Mouse (Mus musculus) yolk sac, embryonic 10.5 days (tissue): ENCODE measurements around the gene Zfand3.

Source experiments
- DNase-seq: peaks from one replicate; pipeline ENCODE4 v3.0.0-alpha.2; 2017; ENCODE audit warnings: low spot score

Zfand3 gene

GRCm38 (mm10) chr17:30105369-30105768 lies 100.8 kb downstream of the Zfand3 start:
- no peak for DNase-seq

GRCm38 (mm10) chr17:30110678-30111077 lies 106.1 kb downstream of the Zfand3 start:
- DNase-seq = no peak

- DNase-seq = no peak
Observed at GRCm38 (mm10) chr17:30111556-30111955, 107.0 kb downstream of the Zfand3 start.

- no peak for DNase-seq
Observed at GRCm38 (mm10) chr17:30112080-30112479, 107.5 kb downstream of the Zfand3 start.

- DNase-seq = no peak
Observed at GRCm38 (mm10) chr17:30112555-30113305, 108.2 kb downstream of the Zfand3 start.

GRCm38 (mm10) chr17:30114761-30115160 lies 110.2 kb downstream of the Zfand3 start:
- DNase-seq = no peak

DNA sequence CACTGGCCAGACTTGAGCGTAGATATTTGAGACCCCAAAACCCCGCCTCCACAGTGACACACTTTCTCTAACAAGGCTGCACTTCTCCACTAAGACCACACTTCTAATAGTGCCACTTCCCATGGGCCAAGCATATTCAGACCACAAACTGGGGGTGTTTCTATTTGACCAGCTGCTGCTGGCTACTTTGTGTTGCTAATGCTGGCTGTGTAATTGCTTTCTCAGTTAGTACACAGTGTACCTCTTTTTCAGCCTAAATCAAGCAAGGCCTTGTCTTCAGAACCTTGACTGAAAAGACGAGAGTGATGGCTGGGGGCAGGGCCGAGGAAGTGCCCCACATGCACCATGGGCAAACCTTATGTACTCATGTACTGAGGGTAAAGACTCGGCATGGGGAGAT lies 111.7 kb downstream of the Zfand3 start:
- no peak for DNase-seq

GRCm38 (mm10) chr17:30118036-30118435 lies 113.5 kb downstream of the Zfand3 start:
- no peak for DNase-seq

- DNase-seq = no peak
Observed at GRCm38 (mm10) chr17:30122278-30122677, 117.7 kb downstream of the Zfand3 start.

DNA sequence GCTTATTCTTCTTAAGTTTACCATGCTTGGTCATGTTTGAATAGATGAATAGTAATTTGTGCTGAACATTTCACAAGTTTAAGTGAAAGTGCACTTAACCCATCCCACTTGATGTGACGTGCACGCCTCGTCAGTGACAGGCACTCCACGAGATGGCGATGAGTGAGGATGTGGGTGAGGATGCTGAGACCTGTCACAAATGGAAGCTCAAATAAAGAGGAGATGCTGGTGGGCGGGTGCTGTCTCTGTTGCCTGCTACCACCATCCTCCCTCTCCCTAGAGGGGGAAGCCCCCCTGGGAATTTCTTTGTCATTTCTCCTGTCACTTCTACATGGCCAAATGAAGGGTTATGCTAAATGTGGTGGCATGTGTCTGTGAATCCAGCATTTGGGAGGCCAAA lies 123.9 kb downstream of the Zfand3 start:
- no peak for DNase-seq

DNA sequence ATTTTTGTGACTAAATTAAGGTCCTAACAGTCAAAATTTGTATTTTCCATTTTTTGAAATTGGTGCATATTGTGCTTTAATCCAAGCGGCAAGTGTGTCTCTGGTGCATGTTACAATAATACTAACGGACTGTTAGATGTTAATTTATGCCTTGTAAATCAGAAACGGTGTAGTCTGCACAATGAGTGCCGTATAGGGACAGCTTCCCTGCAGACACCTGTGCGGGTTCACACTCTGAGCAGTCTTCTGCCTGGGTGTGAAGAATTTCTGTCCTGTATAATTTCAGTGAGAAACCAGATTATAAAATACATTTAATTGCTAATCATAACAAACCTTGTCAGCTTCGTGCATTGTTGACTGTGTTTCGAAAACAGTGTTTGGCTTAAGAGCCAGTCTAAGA lies 124.7 kb downstream of the Zfand3 start:
- DNase-seq = no peak

DNA sequence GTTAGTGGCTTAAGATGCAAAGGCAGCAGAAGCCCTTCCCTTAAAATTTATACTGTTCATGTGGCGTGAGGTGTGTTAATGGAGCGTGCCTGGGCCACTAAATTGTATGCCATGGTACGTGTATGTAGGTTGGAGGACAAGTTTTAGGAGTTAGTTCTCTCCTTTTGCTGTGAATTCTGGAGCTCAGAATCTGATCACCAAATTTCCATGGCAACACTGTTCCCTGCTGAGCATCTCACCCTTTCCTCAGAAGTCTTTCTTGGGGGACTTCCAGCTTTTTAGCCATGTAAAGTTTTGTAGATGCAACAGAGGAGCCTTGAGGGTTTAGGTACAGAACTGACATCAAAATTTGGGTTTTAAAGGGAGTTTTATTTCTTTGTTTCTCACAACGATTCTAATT lies 125.8 kb downstream of the Zfand3 start:
- no peak for DNase-seq

GRCm38 (mm10) chr17:30133641-30134040 lies 129.1 kb downstream of the Zfand3 start:
- no peak for DNase-seq

DNA sequence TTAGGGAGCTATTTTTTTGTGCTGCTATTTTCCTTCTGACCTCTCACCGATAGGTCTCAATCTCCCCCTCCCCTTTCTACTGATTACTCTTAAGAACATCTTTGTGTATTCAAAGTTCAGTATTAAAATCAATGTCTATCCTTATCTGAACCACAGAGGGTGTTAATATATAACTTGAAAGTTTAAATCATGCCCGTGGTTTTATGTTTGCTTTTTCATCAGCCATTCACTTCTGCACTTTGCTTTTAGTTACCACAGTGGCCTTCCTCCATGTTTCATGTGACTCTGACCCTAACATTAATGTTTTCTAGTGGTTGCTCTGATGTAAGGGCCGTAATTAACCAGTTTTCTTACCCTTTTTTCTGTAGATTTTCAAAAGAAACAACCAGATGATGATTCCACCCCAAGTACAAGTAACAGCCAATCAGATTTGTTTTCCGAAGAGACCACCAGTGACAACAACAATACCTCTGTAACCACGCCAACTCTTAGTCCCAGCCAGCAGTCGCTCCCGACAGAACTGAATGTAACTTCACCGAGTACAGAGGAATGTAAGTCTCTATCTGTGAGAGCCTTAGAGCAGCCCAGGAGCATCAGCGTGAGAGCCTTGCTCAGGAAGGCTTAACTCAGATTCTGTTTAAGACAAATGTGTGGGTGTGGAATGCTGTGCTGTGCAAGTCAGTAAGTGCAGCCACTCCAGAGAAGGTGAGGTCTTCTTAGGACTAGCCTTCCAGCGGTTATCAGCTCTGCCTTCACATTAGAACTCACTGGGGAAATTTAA lies 130.6 kb downstream of the Zfand3 start:
- peak; percentile 38 for DNase-seq

GRCm38 (mm10) chr17:30135890-30136289 lies 131.4 kb downstream of the Zfand3 start:
- no peak for DNase-seq

DNA sequence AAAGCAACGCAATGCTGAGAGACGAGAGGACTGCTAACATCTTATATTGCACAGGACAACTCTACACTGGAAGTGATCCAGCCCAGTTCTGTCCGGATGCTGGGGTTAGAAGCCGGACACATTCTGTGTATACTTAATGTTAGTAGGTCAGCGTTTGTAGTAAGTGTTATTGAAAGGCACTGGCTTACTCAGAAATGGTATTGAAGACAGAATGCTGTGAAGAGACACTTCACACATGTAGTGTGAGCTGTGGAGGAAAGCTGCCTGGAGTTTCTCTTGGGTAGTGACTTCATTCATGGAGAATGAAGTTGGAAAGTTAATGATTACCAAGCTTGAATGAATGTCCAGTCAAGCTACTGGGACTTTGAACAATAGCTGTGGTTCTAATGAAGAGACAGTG lies 132.2 kb downstream of the Zfand3 start:
- peak; percentile 52 for DNase-seq

GRCm38 (mm10) chr17:30137115-30137514 lies 132.6 kb downstream of the Zfand3 start:
- DNase-seq = no peak

- DNase-seq = no peak
Observed at GRCm38 (mm10) chr17:30144114-30144513, 139.6 kb downstream of the Zfand3 start.

DNA sequence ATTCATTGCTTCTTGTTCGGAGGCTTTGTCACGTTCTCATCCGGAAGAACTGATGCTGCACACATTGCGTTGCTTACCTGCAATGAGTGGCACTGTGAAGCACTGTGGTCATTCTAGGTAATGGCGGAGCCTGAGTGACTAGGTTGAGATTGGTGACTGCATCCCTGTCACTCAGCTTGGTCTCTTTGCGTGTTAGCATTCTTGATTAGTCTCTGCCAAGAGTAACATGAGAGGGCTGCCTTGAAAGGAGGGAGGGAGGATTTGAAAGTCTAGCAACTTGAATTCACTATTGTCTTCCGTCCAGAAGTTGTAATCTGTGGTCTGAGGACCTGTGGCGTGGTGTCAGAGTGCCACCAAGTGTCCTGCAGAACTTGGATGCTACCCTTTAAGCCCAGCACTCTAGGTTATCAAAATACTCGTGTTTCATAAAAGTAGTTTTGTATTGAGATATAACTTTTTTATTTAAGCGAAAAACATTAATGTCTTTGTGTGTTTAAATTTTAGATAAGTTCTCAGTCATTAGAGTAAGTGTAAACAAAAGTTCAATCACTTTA lies 141.1 kb downstream of the Zfand3 start:
- DNase-seq = no peak

DNA sequence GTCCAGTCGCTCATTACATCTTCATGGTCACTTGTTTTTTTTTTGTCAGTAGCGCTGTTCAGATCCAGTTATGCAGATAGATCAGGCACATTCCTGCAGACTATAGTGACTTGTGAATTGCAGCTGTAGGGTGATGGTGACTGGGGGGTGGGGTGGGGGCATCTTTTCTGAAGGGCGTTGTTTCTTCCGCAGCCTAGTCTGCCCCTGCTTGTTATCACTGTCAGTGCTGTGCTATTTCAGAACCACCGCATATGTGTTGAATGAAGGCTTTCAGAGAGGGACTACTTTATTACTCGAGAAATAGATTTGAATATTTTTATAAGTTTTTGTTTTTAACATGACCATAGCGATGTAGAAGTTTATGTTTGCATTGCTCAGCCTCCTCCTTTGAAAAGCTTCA lies 142.0 kb downstream of the Zfand3 start:
- no peak for DNase-seq

GRCm38 (mm10) chr17:30147897-30148296 lies 143.4 kb downstream of the Zfand3 start:
- no peak for DNase-seq

DNA sequence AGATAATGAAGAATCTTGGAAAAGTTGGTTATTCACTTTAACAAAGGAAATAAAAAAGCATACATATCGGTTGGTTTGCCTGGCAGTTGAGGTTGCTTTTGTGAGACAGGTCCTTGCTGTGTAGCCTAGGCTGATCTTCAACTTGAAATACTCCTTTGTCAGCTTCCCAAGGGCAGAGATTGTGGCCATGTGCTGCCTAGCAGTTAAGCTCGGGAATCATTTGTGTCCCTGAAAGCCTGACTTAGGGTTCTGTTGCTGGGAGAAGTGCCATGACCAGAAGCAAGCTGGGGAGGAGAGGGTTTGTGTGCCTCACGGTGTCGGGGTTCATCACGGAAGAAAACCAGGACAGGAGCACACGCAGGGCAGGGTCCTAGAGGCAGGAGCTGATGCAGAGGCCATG lies 143.8 kb downstream of the Zfand3 start:
- no peak for DNase-seq

- no peak for DNase-seq
Observed at GRCm38 (mm10) chr17:30149911-30150310, 145.4 kb downstream of the Zfand3 start.
